Mouse (Mus musculus) liver, embryonic 13.5 days (tissue): ENCODE results near the gene Fgfr2. TPM values are rescaled to one million over a fixed set of nuclear protein-coding genes. Genes with fewer than 3 reads are reported as not detected.

Experiments
- ATAC-seq: fragments of 200-750 bp; cut with Nextera tagmentation; 2 replicates; pipeline ENCODE4 v1.8.0; 2017; ENCODE audit warnings: low read depth, mild to moderate bottlenecking, moderate number of reproducible peaks, moderate library complexity
- DNase-seq: peaks from one replicate; pipeline ENCODE4 v3.0.0; 2022
- H3K27ac ChIP-seq: fragments of 300-500 bp; sonication (generic); 2 replicates; pipeline ENCODE4 v1.5.1; 2015; ENCODE audit warnings: moderate library complexity, mild to moderate bottlenecking, inconsistent platforms
- H3K27me3 ChIP-seq: fragments of 300-500 bp; sonication (generic); 2 replicates; pipeline ENCODE4 v1.6.1; 2015; ENCODE audit warnings: mild to moderate bottlenecking, inconsistent platforms
- H3K36me3 ChIP-seq: fragments of 300-500 bp; sonication (generic); 2 replicates; pipeline ENCODE4 v1.6.1; 2015; ENCODE audit warnings: mild to moderate bottlenecking, inconsistent platforms
- H3K4me1 ChIP-seq: fragments of 300-500 bp; sonication (generic); replicated peaks from 2 replicates; pipeline ENCODE4 v1.6.1; 2015; ENCODE audit warnings: inconsistent platforms
- H3K4me2 ChIP-seq: fragments of 300-500 bp; sonication (generic); 2 replicates; pipeline ENCODE4 v1.6.1; 2015; ENCODE audit warnings: inconsistent platforms, mild to moderate bottlenecking, moderate library complexity
- H3K4me3 ChIP-seq: fragments of 300-500 bp; sonication (generic); replicated peaks from 2 replicates; pipeline ENCODE4 v1.5.1; 2015; ENCODE audit warnings: mild to moderate bottlenecking, inconsistent platforms
- H3K9ac ChIP-seq: fragments of 300-500 bp; sonication (generic); 2 replicates; pipeline ENCODE4 v1.6.1; 2015; ENCODE audit warnings: mild to moderate bottlenecking, inconsistent platforms
- H3K9me3 ChIP-seq: fragments of 300-500 bp; sonication (generic); replicated peaks from 2 replicates; pipeline ENCODE4 v1.6.1; 2016; ENCODE audit warnings: inconsistent platforms
- WGBS: fragments of 180-500 bp; shearing (Covaris S2); methylation state at CpG from one replicate; pipeline ENCODE4 v1.1.7; 2015; ENCODE audit not compliant: insufficient replicate concordance; 5-methylcytosine and 5-hydroxymethylcytosine counted together
- polyA plus RNA-seq: library from polyadenylated mRNA; unstranded; fragments of >200 nt; fragmentation: Nextera tagmentation; extraction: Ambion mirVana; gene quantifications from 2 replicates; pipeline ENCODE4 v1.2.1, GENCODE M21; 2015

Gene Fgfr2
- polyA plus RNA-seq, 1 experiment from 2014 or later: 8.9 TPM

DNA sequence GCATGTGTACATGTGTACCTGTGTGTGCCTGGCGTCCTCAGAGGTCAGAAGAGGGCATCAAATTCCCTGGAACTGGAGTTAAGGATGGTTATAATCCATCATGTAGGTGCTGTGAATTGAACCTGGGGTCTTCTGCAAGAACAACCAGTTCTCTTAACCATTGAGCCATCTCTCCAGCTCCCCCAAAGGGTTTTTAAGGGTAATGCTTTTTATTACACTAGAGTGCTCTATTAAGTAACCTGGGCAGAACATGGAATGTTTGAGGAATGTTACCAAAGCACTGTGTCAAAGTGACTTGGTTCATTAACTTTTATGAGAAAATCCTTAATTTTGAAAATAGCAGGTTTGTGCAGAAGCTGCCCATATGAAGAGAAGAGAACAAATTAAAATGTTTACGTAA lies 151.1 kb downstream of the Fgfr2 start:
- Histone ChIP-seq H3K27ac (no peak overlapping the region), H3K9me3 (no peaks in the 10 kb centered on the region), H3K27me3 (no peaks in the 10 kb centered on the region), H3K4me1 (no peaks in the 10 kb centered on the region), H3K36me3 (peaks cover 45% of the 10 kb centered on the region), H3K9ac (no peak overlapping the region), H3K4me2 (no peak overlapping the region), H3K4me3 (no peak overlapping the region)
- DNase-seq (no peak), ATAC-seq (no peak)
- WGBS: 85% methylated on average over 2 of the region's 2 CpGs

DNA sequence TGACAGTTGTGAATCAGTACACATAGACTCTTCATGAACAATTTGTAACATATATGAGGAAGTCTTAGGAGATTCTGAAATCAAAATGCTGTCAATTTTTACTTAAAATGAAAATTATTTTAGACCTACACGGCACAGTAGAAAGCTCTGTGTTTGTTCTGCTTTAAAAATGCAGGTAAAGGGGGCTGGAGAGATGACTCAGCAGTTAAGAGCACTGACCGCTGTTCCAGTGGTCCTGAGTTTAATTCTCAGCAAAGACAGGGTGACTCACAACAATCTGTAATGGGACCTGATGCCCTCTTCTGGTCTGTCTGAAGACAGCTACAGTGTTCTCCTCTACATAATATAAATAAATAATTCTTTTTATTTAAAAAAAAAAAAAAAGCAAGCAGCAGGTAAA lies 157.4 kb downstream of the Fgfr2 start:
- Histone ChIP-seq H3K27me3 (no peaks in the 10 kb centered on the region), H3K4me2 (no peak overlapping the region), H3K4me1 (peaks cover 3% of the 10 kb centered on the region; the same call in 1 of the 2 replicates), H3K9ac (no peak overlapping the region), H3K4me3 (no peak overlapping the region), H3K36me3 (peaks cover 21% of the 10 kb centered on the region), H3K27ac (no peak overlapping the region), H3K9me3 (no peaks in the 10 kb centered on the region)
- DNase-seq (no peak), ATAC-seq (no peak)
- 77% methylated on average over 2 of the region's 2 CpGs for WGBS

DNA sequence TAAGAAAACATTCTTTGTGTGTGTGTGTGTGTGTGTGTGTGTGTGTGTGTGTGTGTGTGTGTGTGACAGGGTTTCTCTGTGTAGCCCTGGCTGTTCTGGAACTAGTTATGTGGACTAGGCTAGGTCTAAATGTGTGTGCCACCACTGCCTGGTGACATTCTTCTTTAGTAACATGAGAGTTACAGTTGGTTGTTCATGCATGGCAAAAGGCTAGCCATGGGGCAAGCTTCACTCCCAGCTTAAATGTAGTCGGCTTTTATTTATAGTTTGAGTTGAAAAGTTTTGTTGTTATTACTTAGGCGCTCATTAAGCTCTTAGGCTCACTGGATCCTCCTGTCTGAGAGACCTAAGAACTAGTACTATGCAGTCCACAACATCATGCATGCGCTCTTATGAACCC lies 158.8 kb downstream of the Fgfr2 start:
- Histone ChIP-seq H3K36me3 (peaks cover 15% of the 10 kb centered on the region), H3K27ac (no peak overlapping the region), H3K4me2 (no peak overlapping the region), H3K27me3 (no peaks in the 10 kb centered on the region), H3K4me1 (peaks cover 3% of the 10 kb centered on the region; the same call in 1 of the 2 replicates), H3K9ac (no peak overlapping the region), H3K4me3 (no peak overlapping the region), H3K9me3 (no peaks in the 10 kb centered on the region)
- DNase-seq (no peak), ATAC-seq (no peak)
- 86% methylated on average over 3 of the region's 3 CpGs for WGBS

GRCm38 (mm10) chr7:132950613-132951012 lies 172.5 kb downstream of the Fgfr2 start:
- Histone ChIP-seq H3K27me3 (no peaks in the 10 kb centered on the region), H3K9me3 (no peaks in the 10 kb centered on the region), H3K27ac (no peak overlapping the region), H3K4me3 (no peak overlapping the region), H3K4me1 (no peaks in the 10 kb centered on the region), H3K36me3 (0 out of 2 replicates have a peak, but pooled peaks cover 5% of the 10 kb centered on the region), H3K9ac (no peak overlapping the region), H3K4me2 (no peak overlapping the region)
- 77% methylated on average over 3 of the region's 3 CpGs for WGBS
- ATAC-seq: no peak
- DNase-seq: no peak

DNA sequence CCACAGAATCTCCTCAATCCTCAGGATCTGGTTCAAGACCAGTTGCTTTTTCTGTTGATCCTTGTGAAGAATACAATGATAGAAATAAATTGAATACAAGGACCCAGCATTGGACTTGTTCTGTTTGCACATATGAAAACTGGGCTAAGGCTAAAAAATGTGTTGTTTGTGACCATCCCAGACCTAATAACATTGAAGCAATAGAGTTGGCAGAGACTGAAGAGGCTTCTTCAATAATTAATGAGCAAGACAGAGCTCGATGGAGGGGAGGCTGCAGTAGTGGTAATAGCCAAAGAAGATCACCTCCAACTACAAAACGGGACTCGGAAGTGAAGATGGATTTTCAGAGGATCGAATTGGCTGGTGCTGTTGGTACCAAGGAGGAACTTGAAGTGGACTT lies 173.2 kb downstream of the Fgfr2 start:
- H3K4me1 ChIP-seq: no peaks in the 10 kb centered on the region
- H3K27ac ChIP-seq: no peak overlapping the region
- DNase-seq: no peak
- no peak overlapping the region for H3K9ac ChIP-seq
- no peaks in the 10 kb centered on the region for H3K9me3 ChIP-seq
- WGBS: 78% methylated on average over 4 of the region's 4 CpGs
- H3K27me3 ChIP-seq: no peaks in the 10 kb centered on the region
- no peak overlapping the region for H3K4me3 ChIP-seq
- 0 out of 2 replicates have a peak, but pooled peaks cover 5% of the 10 kb centered on the region for H3K36me3 ChIP-seq
- H3K4me2 ChIP-seq: no peak overlapping the region
- ATAC-seq: no peak

- ATAC-seq: 0 out of 2 replicates have a peak, but pooled peaks have one; percentile 45
- H3K27ac ChIP-seq: no peak overlapping the region
Measured at GRCm38 (mm10) chr7:132940569-132940968, 182.6 kb downstream of the Fgfr2 start.

GRCm38 (mm10) chr7:132939118-132939517 lies 184.0 kb downstream of the Fgfr2 start:
- Histone ChIP-seq H3K27ac (no peak overlapping the region), H3K9me3 (no peaks in the 10 kb centered on the region), H3K4me1 (peaks cover 25% of the 10 kb centered on the region), H3K36me3 (no peaks in the 10 kb centered on the region), H3K4me3 (no peak overlapping the region), H3K9ac (no peak overlapping the region), H3K27me3 (no peaks in the 10 kb centered on the region), H3K4me2 (no peak overlapping the region)
- DNase-seq: no peak
- no peak for ATAC-seq
- 67% methylated on average over 2 of the region's 2 CpGs for WGBS

More at GRCm38 (mm10) chr7:132940569-132940968, 182.6 kb downstream of the Fgfr2 start:
- H3K4me3 ChIP-seq: no peak overlapping the region
- peaks cover 20% of the 10 kb centered on the region for H3K4me1 ChIP-seq
- H3K4me2 ChIP-seq: no peak overlapping the region
- H3K9ac ChIP-seq: no peak overlapping the region
- no peaks in the 10 kb centered on the region for H3K9me3 ChIP-seq
- WGBS: 71% methylated on average over 2 of the region's 2 CpGs
- no peaks in the 10 kb centered on the region for H3K27me3 ChIP-seq
- no peak for DNase-seq
- H3K36me3 ChIP-seq: no peaks in the 10 kb centered on the region

DNA sequence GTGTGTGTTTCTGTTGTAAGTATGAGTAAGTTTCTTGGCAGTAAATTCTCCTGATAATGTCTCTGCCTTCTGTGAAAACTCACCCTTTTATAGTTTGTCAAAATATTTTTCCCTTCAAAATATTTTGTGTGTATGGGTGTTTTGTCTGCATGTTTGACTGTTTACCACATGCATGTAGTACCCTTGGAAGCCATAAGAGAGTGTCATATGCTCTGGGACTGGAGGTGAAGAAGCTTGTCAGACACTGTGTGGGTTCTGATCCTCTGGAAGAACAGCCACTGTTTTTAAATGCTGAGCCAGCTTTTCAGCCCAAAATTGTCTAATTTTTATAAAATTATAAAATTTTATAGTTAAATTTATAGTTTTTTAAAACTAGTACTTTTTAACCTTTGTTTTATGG lies 188.4 kb downstream of the Fgfr2 start:
- Histone ChIP-seq H3K27ac (no peak overlapping the region), H3K4me2 (no peak overlapping the region), H3K4me3 (no peak overlapping the region), H3K4me1 (peaks cover 33% of the 10 kb centered on the region), H3K9me3 (no peaks in the 10 kb centered on the region), H3K9ac (no peak overlapping the region), H3K27me3 (no peaks in the 10 kb centered on the region), H3K36me3 (no peaks in the 10 kb centered on the region)
- no peak for DNase-seq
- ATAC-seq: no peak

- no peak for ATAC-seq
- no peaks in the 10 kb centered on the region for H3K36me3 ChIP-seq
- no peak overlapping the region for H3K27ac ChIP-seq
- peaks cover 29% of the 10 kb centered on the region for H3K4me1 ChIP-seq
- 83% methylated on average over 1 of the region's 1 CpGs for WGBS
- no peak overlapping the region for H3K4me3 ChIP-seq
- H3K9me3 ChIP-seq: no peaks in the 10 kb centered on the region
- no peak overlapping the region for H3K9ac ChIP-seq
- DNase-seq: no peak
- H3K27me3 ChIP-seq: no peaks in the 10 kb centered on the region
- H3K4me2 ChIP-seq: peak overlapping the region; percentile 17; the same call in 1 of the 2 replicates
Measured at GRCm38 (mm10) chr7:132933331-132933730, 189.8 kb downstream of the Fgfr2 start.

DNA sequence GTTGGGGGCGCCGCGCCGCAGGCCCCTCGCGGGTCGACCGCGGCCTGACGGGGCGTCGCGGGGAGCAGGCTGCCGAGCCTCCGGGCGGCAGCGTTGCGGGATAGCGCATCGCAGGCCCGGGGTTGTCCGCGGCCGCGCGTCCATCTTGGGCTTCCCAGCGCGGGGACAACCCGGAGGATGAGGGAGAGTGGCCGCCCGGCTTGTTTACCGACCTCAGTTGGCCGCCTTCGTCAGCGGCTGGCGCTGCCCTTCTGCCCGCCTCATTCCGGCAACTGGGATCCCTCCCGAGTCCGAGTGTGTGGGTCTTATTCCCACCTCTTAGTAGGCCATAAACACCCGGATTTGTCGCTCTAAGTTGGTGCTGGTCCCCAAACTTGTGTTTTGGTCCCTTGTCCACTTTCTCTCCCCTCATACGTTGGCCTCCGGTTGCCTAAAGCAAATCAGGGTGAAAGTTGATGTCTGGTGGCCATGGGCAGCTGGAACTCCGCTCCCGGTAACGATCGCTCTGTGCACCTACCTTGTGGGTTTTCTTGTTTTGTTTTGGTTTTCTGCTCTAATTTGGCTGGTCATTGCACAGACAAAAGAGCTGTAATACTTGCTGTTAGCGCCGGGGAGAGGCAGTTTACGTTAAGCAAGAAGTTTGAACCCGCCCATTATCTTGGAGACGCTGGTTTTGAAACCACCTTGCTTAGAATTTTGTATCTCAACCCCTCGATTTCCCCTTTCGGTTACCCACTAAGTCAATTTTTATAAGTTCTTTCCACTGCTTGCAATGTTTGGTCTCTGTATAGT lies 191.4 kb downstream of the Fgfr2 start:
- peak overlapping the region; percentile 98 for H3K4me3 ChIP-seq
- no peaks in the 10 kb centered on the region for H3K27me3 ChIP-seq
- peak overlapping the region; percentile 99 for H3K9ac ChIP-seq
- peaks cover 27% of the 10 kb centered on the region for H3K4me1 ChIP-seq
- peak overlapping the region; percentile 98 for H3K27ac ChIP-seq
- H3K4me2 ChIP-seq: peak overlapping the region; percentile 77
- peak; percentile 36 for DNase-seq
- ATAC-seq: peak; percentile 6
- H3K36me3 ChIP-seq: no peaks in the 10 kb centered on the region
- no peaks in the 10 kb centered on the region for H3K9me3 ChIP-seq
- WGBS: 1% methylated on average over 32 of the region's 55 CpGs

DNA sequence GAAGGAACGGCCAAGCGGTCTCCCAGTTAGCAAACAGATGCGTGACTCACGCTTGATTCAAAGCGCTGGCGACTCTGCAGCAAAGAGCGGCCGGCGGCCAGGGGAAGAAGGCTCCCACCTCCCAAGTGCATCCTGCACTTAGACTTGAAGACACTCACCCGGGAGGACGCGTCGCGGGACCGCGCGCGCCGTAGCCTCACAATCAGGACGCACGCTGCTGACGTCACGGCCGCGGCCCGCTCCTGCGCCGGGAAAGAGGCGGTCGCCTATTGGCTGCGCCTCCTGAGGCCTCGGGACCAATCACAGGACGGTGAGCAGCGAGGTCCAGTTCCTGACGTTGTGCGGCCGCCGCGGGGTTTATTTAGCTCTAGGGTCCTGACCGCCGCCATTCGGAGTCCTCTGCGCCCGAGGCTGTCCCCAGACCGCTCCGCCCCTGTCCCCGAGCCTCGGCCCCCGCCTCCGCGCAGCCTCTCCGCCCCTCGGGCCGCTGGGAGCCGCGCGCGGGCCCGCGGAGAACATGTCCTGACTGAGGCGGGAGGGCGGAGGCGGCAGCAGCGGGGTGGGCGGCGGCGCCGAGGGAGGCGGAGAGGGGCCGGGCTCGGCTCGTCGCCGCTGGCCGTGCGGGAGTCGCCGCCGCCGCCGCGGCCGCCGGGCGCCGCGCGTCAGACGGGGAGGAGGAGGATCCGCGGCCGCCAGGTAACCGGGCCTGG lies 192.1 kb downstream of the Fgfr2 start, which contains the start of gene Zranb1:
TSS of gene Zranb1 (plus strand) at position 293 of the 710 bp plus-strand sequence.
- Histone ChIP-seq H3K9ac (peak within 1 kb of the TSS; percentile 99), H3K36me3 (no peaks in the 10 kb centered on the region), H3K4me3 (peak within 1 kb of the TSS; percentile 98), H3K27me3 (no peaks in the 10 kb centered on the region), H3K27ac (peak within 1 kb of the TSS; percentile 98), H3K9me3 (no peaks in the 10 kb centered on the region), H3K4me1 (peaks cover 27% of the 10 kb centered on the region), H3K4me2 (peak within 1 kb of the TSS; percentile 77)
- DNase-seq: peak; percentile 97
- WGBS: under 1% methylated on average over 84 of the region's 93 CpGs
- ATAC-seq: peak; percentile 97
